Mouse (Mus musculus): ENCODE measurements around the gene Ghr. TPM values are rescaled to one million over a fixed set of nuclear protein-coding genes. Genes with fewer than 3 reads are reported as not detected.

The Ghr gene
- polyA plus RNA-seq, 1 experiment from 2014 or later, result 29.1 TPM

- no peaks in the 10 kb centered on the region for H3K4me1 ChIP-seq (ENCODE audit: control insufficient read depth, insufficient read depth, low read length)
- H3K36me3 ChIP-seq (replicated peaks; ENCODE audit: control insufficient read depth, insufficient read depth, low read depth, low read length), result no peaks in the 10 kb centered on the region
- 81% methylated on average over 8 of the region's 8 CpGs for WGBS
- H3K9ac ChIP-seq (replicated peaks; ENCODE audit: low read length), result no peak overlapping the region
- DNase-seq (ENCODE audit: low spot score), result no peak
- no peak for ATAC-seq (replicated peaks; ENCODE audit: insufficient number of reproducible peaks, low FRiP score, low TSS enrichment, low read depth)
- no peak overlapping the region for H3K27ac ChIP-seq (replicated peaks; ENCODE audit: low read depth, low read length)
- H3K4me2 ChIP-seq (ENCODE audit: low read depth, low read length), result no peak overlapping the region
- no peaks in the 10 kb centered on the region for H3K9me3 ChIP-seq (replicated peaks; ENCODE audit: control insufficient read depth, low read length)
- no peaks in the 10 kb centered on the region for H3K27me3 ChIP-seq (ENCODE audit: control insufficient read depth, insufficient read depth, low read length)
- H3K4me3 ChIP-seq (ENCODE audit: low read depth, low read length), result no peak overlapping the region
These were observed 285.7 kb downstream of the Ghr start for GRCm38 (mm10) chr15:3297615-3298014.

GRCm38 (mm10) chr15:3295986-3296385 lies 287.3 kb downstream of the Ghr start:
- Histone ChIP-seq H3K4me3 (ENCODE audit: low read depth, low read length) (no peak overlapping the region), H3K9me3 (replicated peaks; ENCODE audit: control insufficient read depth, low read length) (no peaks in the 10 kb centered on the region), H3K9ac (replicated peaks; ENCODE audit: low read length) (no peak overlapping the region), H3K27ac (replicated peaks; ENCODE audit: low read depth, low read length) (no peak overlapping the region), H3K4me1 (ENCODE audit: control insufficient read depth, insufficient read depth, low read length) (no peaks in the 10 kb centered on the region), H3K27me3 (ENCODE audit: control insufficient read depth, insufficient read depth, low read length) (no peaks in the 10 kb centered on the region), H3K36me3 (replicated peaks; ENCODE audit: control insufficient read depth, insufficient read depth, low read depth, low read length) (no peaks in the 10 kb centered on the region), H3K4me2 (ENCODE audit: low read depth, low read length) (no peak overlapping the region)
- no peak for ATAC-seq (replicated peaks; ENCODE audit: insufficient number of reproducible peaks, low FRiP score, low TSS enrichment, low read depth)
- peak; percentile 22 for DNase-seq (ENCODE audit: low spot score)
- WGBS, result 77% methylated on average over 1 of the region's 1 CpGs

- DNase-seq (ENCODE audit: low spot score) (no peak), ATAC-seq (replicated peaks; ENCODE audit: insufficient number of reproducible peaks, low FRiP score, low TSS enrichment, low read depth) (no peak)
- Histone ChIP-seq H3K27ac (replicated peaks; ENCODE audit: low read depth, low read length) (no peak overlapping the region), H3K36me3 (replicated peaks; ENCODE audit: control insufficient read depth, insufficient read depth, low read depth, low read length) (no peaks in the 10 kb centered on the region), H3K4me3 (ENCODE audit: low read depth, low read length) (no peak overlapping the region), H3K4me2 (ENCODE audit: low read depth, low read length) (no peak overlapping the region), H3K27me3 (ENCODE audit: control insufficient read depth, insufficient read depth, low read length) (no peaks in the 10 kb centered on the region), H3K4me1 (ENCODE audit: control insufficient read depth, insufficient read depth, low read length) (no peaks in the 10 kb centered on the region), H3K9me3 (replicated peaks; ENCODE audit: control insufficient read depth, low read length) (no peaks in the 10 kb centered on the region), H3K9ac (replicated peaks; ENCODE audit: low read length) (no peak overlapping the region)
- 52% methylated on average over 1 of the region's 1 CpGs for WGBS
These were observed 289.8 kb downstream of the Ghr start for GRCm38 (mm10) chr15:3293477-3293876.

DNA sequence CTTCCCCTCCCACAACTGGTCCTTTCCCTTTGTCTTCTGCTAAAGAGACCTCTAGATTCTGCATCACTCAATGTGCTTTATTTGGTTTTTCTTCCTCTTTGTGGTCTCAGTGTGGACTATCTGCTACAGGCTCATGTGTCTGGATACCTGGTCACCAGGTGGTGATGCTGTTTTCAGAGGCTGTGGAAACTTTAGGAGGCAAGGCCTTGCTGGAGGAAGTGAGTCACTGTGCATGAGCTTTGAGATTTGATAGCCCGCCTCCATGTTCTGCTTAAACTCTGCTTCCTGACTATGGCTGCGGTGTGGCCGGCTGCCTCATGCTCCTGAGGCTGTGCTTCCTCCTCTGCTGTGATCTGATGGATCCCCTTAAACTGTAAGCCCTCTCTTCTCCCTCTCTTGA lies 292.9 kb downstream of the Ghr start:
- 91% methylated on average over 3 of the region's 3 CpGs for WGBS
- H3K9ac ChIP-seq (replicated peaks; ENCODE audit: low read length), result no peak overlapping the region
- no peaks in the 10 kb centered on the region for H3K27me3 ChIP-seq (ENCODE audit: control insufficient read depth, insufficient read depth, low read length)
- H3K9me3 ChIP-seq (replicated peaks; ENCODE audit: control insufficient read depth, low read length), result no peaks in the 10 kb centered on the region
- no peak overlapping the region for H3K27ac ChIP-seq (replicated peaks; ENCODE audit: low read depth, low read length)
- no peaks in the 10 kb centered on the region for H3K36me3 ChIP-seq (replicated peaks; ENCODE audit: control insufficient read depth, insufficient read depth, low read depth, low read length)
- DNase-seq (ENCODE audit: low spot score), result no peak
- no peak overlapping the region for H3K4me2 ChIP-seq (ENCODE audit: low read depth, low read length)
- no peak overlapping the region for H3K4me3 ChIP-seq (ENCODE audit: low read depth, low read length)
- ATAC-seq (replicated peaks; ENCODE audit: insufficient number of reproducible peaks, low FRiP score, low TSS enrichment, low read depth), result no peak
- H3K4me1 ChIP-seq (ENCODE audit: control insufficient read depth, insufficient read depth, low read length), result no peaks in the 10 kb centered on the region

GRCm38 (mm10) chr15:3286032-3286431 lies 297.3 kb downstream of the Ghr start:
- H3K4me3 ChIP-seq (ENCODE audit: low read depth, low read length), result no peak overlapping the region
- no peaks in the 10 kb centered on the region for H3K27me3 ChIP-seq (ENCODE audit: control insufficient read depth, insufficient read depth, low read length)
- no peak overlapping the region for H3K9ac ChIP-seq (replicated peaks; ENCODE audit: low read length)
- DNase-seq (ENCODE audit: low spot score) (no peak), ATAC-seq (replicated peaks; ENCODE audit: insufficient number of reproducible peaks, low FRiP score, low TSS enrichment, low read depth) (no peak)
- H3K9me3 ChIP-seq (replicated peaks; ENCODE audit: control insufficient read depth, low read length), result no peaks in the 10 kb centered on the region
- no peak overlapping the region for H3K27ac ChIP-seq (replicated peaks; ENCODE audit: low read depth, low read length)
- no peak overlapping the region for H3K4me2 ChIP-seq (ENCODE audit: low read depth, low read length)
- no peaks in the 10 kb centered on the region for H3K36me3 ChIP-seq (replicated peaks; ENCODE audit: control insufficient read depth, insufficient read depth, low read depth, low read length)
- H3K4me1 ChIP-seq (ENCODE audit: control insufficient read depth, insufficient read depth, low read length), result no peaks in the 10 kb centered on the region

GRCm38 (mm10) chr15:3281737-3282136 lies 301.6 kb downstream of the Ghr start:
- no peak overlapping the region for H3K27ac ChIP-seq (replicated peaks; ENCODE audit: low read depth, low read length)
- ATAC-seq (replicated peaks; ENCODE audit: insufficient number of reproducible peaks, low FRiP score, low TSS enrichment, low read depth), result no peak
- no peaks in the 10 kb centered on the region for H3K9me3 ChIP-seq (replicated peaks; ENCODE audit: control insufficient read depth, low read length)
- H3K27me3 ChIP-seq (ENCODE audit: control insufficient read depth, insufficient read depth, low read length), result no peaks in the 10 kb centered on the region
- no peak overlapping the region for H3K4me2 ChIP-seq (ENCODE audit: low read depth, low read length)
- WGBS, result 82% methylated on average over 1 of the region's 1 CpGs
- no peak overlapping the region for H3K4me3 ChIP-seq (ENCODE audit: low read depth, low read length)
- no peak for DNase-seq (ENCODE audit: low spot score)
- no peaks in the 10 kb centered on the region for H3K4me1 ChIP-seq (ENCODE audit: control insufficient read depth, insufficient read depth, low read length)
- no peak overlapping the region for H3K9ac ChIP-seq (replicated peaks; ENCODE audit: low read length)
- H3K36me3 ChIP-seq (replicated peaks; ENCODE audit: control insufficient read depth, insufficient read depth, low read depth, low read length), result no peaks in the 10 kb centered on the region

GRCm38 (mm10) chr15:3281216-3281615 lies 302.1 kb downstream of the Ghr start:
- no peak for ATAC-seq (replicated peaks; ENCODE audit: insufficient number of reproducible peaks, low FRiP score, low TSS enrichment, low read depth)
- Histone ChIP-seq H3K9ac (replicated peaks; ENCODE audit: low read length) (no peak overlapping the region), H3K4me2 (ENCODE audit: low read depth, low read length) (no peak overlapping the region), H3K4me1 (ENCODE audit: control insufficient read depth, insufficient read depth, low read length) (no peaks in the 10 kb centered on the region), H3K27me3 (ENCODE audit: control insufficient read depth, insufficient read depth, low read length) (no peaks in the 10 kb centered on the region), H3K36me3 (replicated peaks; ENCODE audit: control insufficient read depth, insufficient read depth, low read depth, low read length) (no peaks in the 10 kb centered on the region), H3K4me3 (ENCODE audit: low read depth, low read length) (no peak overlapping the region), H3K9me3 (replicated peaks; ENCODE audit: control insufficient read depth, low read length) (no peaks in the 10 kb centered on the region), H3K27ac (replicated peaks; ENCODE audit: low read depth, low read length) (no peak overlapping the region)
- DNase-seq (ENCODE audit: low spot score), result no peak

DNA sequence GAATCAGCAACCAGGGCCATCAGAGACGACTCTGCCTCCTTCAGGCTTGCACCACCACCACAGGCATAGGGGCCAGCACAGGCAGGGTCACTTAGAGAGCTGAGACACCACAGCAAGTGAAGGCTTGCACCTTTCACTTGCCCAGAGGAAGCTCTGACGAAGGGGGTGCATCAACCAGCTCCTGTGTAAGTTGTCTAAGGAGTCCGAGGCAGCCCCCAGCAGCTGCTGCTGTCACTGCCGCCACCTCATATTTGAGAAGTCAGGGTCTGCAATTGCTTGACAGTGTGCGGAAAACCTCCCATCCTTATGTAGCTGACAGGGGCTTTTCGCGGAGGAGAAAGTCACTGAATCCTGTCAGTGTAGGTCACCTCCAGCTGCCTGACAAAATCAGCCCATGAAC lies 304.1 kb downstream of the Ghr start:
- H3K4me3 ChIP-seq (ENCODE audit: low read depth, low read length), result no peak overlapping the region
- no peak for DNase-seq (ENCODE audit: low spot score)
- WGBS, result 83% methylated on average over 7 of the region's 7 CpGs
- no peak overlapping the region for H3K4me2 ChIP-seq (ENCODE audit: low read depth, low read length)
- no peaks in the 10 kb centered on the region for H3K27me3 ChIP-seq (ENCODE audit: control insufficient read depth, insufficient read depth, low read length)
- H3K36me3 ChIP-seq (replicated peaks; ENCODE audit: control insufficient read depth, insufficient read depth, low read depth, low read length), result no peaks in the 10 kb centered on the region
- no peaks in the 10 kb centered on the region for H3K9me3 ChIP-seq (replicated peaks; ENCODE audit: control insufficient read depth, low read length)
- H3K4me1 ChIP-seq (ENCODE audit: control insufficient read depth, insufficient read depth, low read length), result no peaks in the 10 kb centered on the region
- H3K27ac ChIP-seq (replicated peaks; ENCODE audit: low read depth, low read length), result no peak overlapping the region
- H3K9ac ChIP-seq (replicated peaks; ENCODE audit: low read length), result no peak overlapping the region
- ATAC-seq (replicated peaks; ENCODE audit: insufficient number of reproducible peaks, low FRiP score, low TSS enrichment, low read depth), result no peak

GRCm38 (mm10) chr15:3277391-3277790 lies 305.9 kb downstream of the Ghr start:
- Histone ChIP-seq H3K27ac (replicated peaks; ENCODE audit: low read depth, low read length) (no peak overlapping the region), H3K27me3 (ENCODE audit: control insufficient read depth, insufficient read depth, low read length) (no peaks in the 10 kb centered on the region), H3K9me3 (replicated peaks; ENCODE audit: control insufficient read depth, low read length) (no peaks in the 10 kb centered on the region), H3K36me3 (replicated peaks; ENCODE audit: control insufficient read depth, insufficient read depth, low read depth, low read length) (no peaks in the 10 kb centered on the region), H3K4me2 (ENCODE audit: low read depth, low read length) (no peak overlapping the region), H3K4me1 (ENCODE audit: control insufficient read depth, insufficient read depth, low read length) (no peaks in the 10 kb centered on the region), H3K9ac (replicated peaks; ENCODE audit: low read length) (no peak overlapping the region), H3K4me3 (ENCODE audit: low read depth, low read length) (no peak overlapping the region)
- ATAC-seq (replicated peaks; ENCODE audit: insufficient number of reproducible peaks, low FRiP score, low TSS enrichment, low read depth), result no peak
- no peak for DNase-seq (ENCODE audit: low spot score)
- WGBS, result 84% methylated on average over 2 of the region's 2 CpGs

Measured in embryonic facial prominence, embryonic 11.5 days (tissue).